Mouse (Mus musculus): ENCODE results near the gene Mrpl53. TPM values are rescaled to one million over a fixed set of nuclear protein-coding genes. Genes with fewer than 3 reads are reported as not detected.

The Mrpl53 gene
- polyA plus RNA-seq, 1 experiment from 2014 or later, result 134 TPM

MicroRNAs encoded within 50 kb of the gene (microRNA counts, 519-probe panel; counts per million panel counts)
- microRNA mmu-miR-3470a+mmu-miR-3470b, result 2,163 counts per million, percentile 22 among the panel's probes with 10 or more counts

Small RNAs within 50 kb of the gene (microRNA-seq; reads per million reads assigned to microRNA genes)
- gene Mir3470a, result not detected

Other genes with a start within 250 kb of the Mrpl53 start
- 1.3 and 2.1 TPM in 2 replicates for gene Sema4f, start 169.3 kb upstream of the Mrpl53 start, polyA plus RNA-seq (2015; fragmentation: Nextera tagmentation; extraction: Ambion mirVana)
- 0.24 and 0.43 TPM in 2 replicates for gene M1ap, start 162.1 kb upstream of the Mrpl53 start, polyA plus RNA-seq (2015; fragmentation: Nextera tagmentation; extraction: Ambion mirVana)
- 13.7 and 14.7 TPM in 2 replicates for gene Dok1, start 75.6 kb upstream of the Mrpl53 start, polyA plus RNA-seq (2015; fragmentation: Nextera tagmentation; extraction: Ambion mirVana)
- gene Loxl3, start 74.9 kb upstream of the Mrpl53 start, polyA plus RNA-seq (2015; fragmentation: Nextera tagmentation; extraction: Ambion mirVana), result 18.0 and 21.6 TPM in 2 replicates
- 196 and 221 TPM in 2 replicates for gene Aup1, start 54.5 kb upstream of the Mrpl53 start, polyA plus RNA-seq (2015; fragmentation: Nextera tagmentation; extraction: Ambion mirVana)
- 83.9 and 87.5 TPM in 2 replicates for gene Htra2, start 53.8 kb upstream of the Mrpl53 start, polyA plus RNA-seq (2015; fragmentation: Nextera tagmentation; extraction: Ambion mirVana)
- gene Dqx1, start 51.2 kb upstream of the Mrpl53 start, polyA plus RNA-seq (2015; fragmentation: Nextera tagmentation; extraction: Ambion mirVana), result 3.1 and 4.0 TPM in 2 replicates
- gene Tlx2, start 38.7 kb upstream of the Mrpl53 start, polyA plus RNA-seq (2015; fragmentation: Nextera tagmentation; extraction: Ambion mirVana), result 0.69 and 3.6 TPM in 2 replicates
- 36.5 and 37.8 TPM in 2 replicates for gene Pcgf1, start 31.2 kb upstream of the Mrpl53 start, polyA plus RNA-seq (2015; fragmentation: Nextera tagmentation; extraction: Ambion mirVana)
- gene Lbx2, start 22.7 kb upstream of the Mrpl53 start, polyA plus RNA-seq (2015; fragmentation: Nextera tagmentation; extraction: Ambion mirVana), result 7.5 and 9.6 TPM in 2 replicates
- 2.7 and 3.3 TPM in 2 replicates for gene Ccdc142, start 7.4 kb upstream of the Mrpl53 start, polyA plus RNA-seq (2015; fragmentation: Nextera tagmentation; extraction: Ambion mirVana)
- gene Gm42688, start 7.4 kb upstream of the Mrpl53 start, polyA plus RNA-seq (2015; fragmentation: Nextera tagmentation; extraction: Ambion mirVana), result 2.9 and 3.0 TPM in 2 replicates
- gene Mogs, start 6.5 kb downstream of the Mrpl53 start, polyA plus RNA-seq (2015; fragmentation: Nextera tagmentation; extraction: Ambion mirVana), result 56.3 and 58.9 TPM in 2 replicates
- gene Wbp1, start 12.5 kb downstream of the Mrpl53 start, polyA plus RNA-seq (2015; fragmentation: Nextera tagmentation; extraction: Ambion mirVana), result 132 and 144 TPM in 2 replicates
- gene Ino80b, start 16.4 kb downstream of the Mrpl53 start, polyA plus RNA-seq (2015; fragmentation: Nextera tagmentation; extraction: Ambion mirVana), result 15.9 and 17.1 TPM in 2 replicates
- 31.5 and 33.7 TPM in 2 replicates for gene Rtkn, start 26.4 kb downstream of the Mrpl53 start, polyA plus RNA-seq (2015; fragmentation: Nextera tagmentation; extraction: Ambion mirVana)
- gene Wdr54, start 47.4 kb downstream of the Mrpl53 start, polyA plus RNA-seq (2015; fragmentation: Nextera tagmentation; extraction: Ambion mirVana), result 6.6 and 8.3 TPM in 2 replicates
- 1.6 and 2.4 TPM in 2 replicates for gene 1700003E16Rik, start 47.4 kb downstream of the Mrpl53 start, polyA plus RNA-seq (2015; fragmentation: Nextera tagmentation; extraction: Ambion mirVana)
- gene Dctn1, start 56.9 kb downstream of the Mrpl53 start, polyA plus RNA-seq (2015; fragmentation: Nextera tagmentation; extraction: Ambion mirVana), result 89.2 and 93.9 TPM in 2 replicates
- 0.44 and 0.59 TPM in 2 replicates for gene Slc4a5, start 110.8 kb downstream of the Mrpl53 start, polyA plus RNA-seq (2015; fragmentation: Nextera tagmentation; extraction: Ambion mirVana)
- gene Mthfd2, start 216.9 kb downstream of the Mrpl53 start, polyA plus RNA-seq (2015; fragmentation: Nextera tagmentation; extraction: Ambion mirVana), result 39.7 and 44.9 TPM in 2 replicates
- 69.6 and 70.6 TPM in 2 replicates for gene Mob1a, start 217.0 kb downstream of the Mrpl53 start, polyA plus RNA-seq (2015; fragmentation: Nextera tagmentation; extraction: Ambion mirVana)
- 145 and 149 TPM in 2 replicates for gene Bola3, start 240.1 kb downstream of the Mrpl53 start, polyA plus RNA-seq (2015; fragmentation: Nextera tagmentation; extraction: Ambion mirVana)

Data from kidney, embryonic 15.5 days (tissue).